Mouse (Mus musculus): ENCODE data around the gene Gstp1.

GRCm38 (mm10) chr19:3996747-3997146 lies 41.0 kb downstream of the Gstp1 start:
- TF ChIP-seq GATA1 (IDR thresholded peaks at IDR 0.05; ENCODE audit: borderline replicate concordance, low read length) (no peak), FLI1 (IDR thresholded peaks at IDR 0.05; ENCODE audit: low read length) (no peak)

Data from megakaryocyte, embryonic 14.5 days (primary cell).